Mouse (Mus musculus): Measurements from ENCODE around the gene Thra.

- no peak for TF ChIP-seq CTCF (IDR thresholded peaks at IDR 0.05; ENCODE audit: extremely low read depth, insufficient read length, insufficient replicate concordance, low read depth, low read length)
- no peak for TF ChIP-seq POLR2A (IDR thresholded peaks at IDR 0.05; ENCODE audit: low read depth, low read length)
Measured at GRCm38 (mm10) chr11:98698849-98699640, 41.4 kb upstream of the Thra start.

Measured in small intestine, adult 2 months (tissue).